Mouse (Mus musculus) duodenum, adult 2 months (tissue): ENCODE measurements around the gene Lancl1. TPM values are rescaled to one million over a fixed set of nuclear protein-coding genes. Genes with fewer than 3 reads are reported as not detected.

Source experiments
- polyA plus RNA-seq: library from polyadenylated mRNA; depleted of rRNA; stranded (reverse); fragments of >200 nt; gene quantifications from 2 replicates; pipeline ENCODE4 v1.2.3, GENCODE M21; 2012; ENCODE audit warnings: low replicate concordance; rRNA removed

Lancl1 gene
- polyA plus RNA-seq, result 9.9 and 21.8 TPM in 2 replicates

GRCm38 (mm10) chr1:67038246-67038987 lies at the start of gene Lancl1:
Gene Lancl1, minus strand, starts transcription at chr1:67038872.

Other genes starting within 250 kb of the Lancl1 start
- gene Kansl1l, start 221.3 kb downstream of the Lancl1 start, polyA plus RNA-seq, result 0.11 and 0.33 TPM in 2 replicates
- 11.0 and 18.6 TPM in 2 replicates for gene Acadl, start 175.6 kb downstream of the Lancl1 start, polyA plus RNA-seq
- not detected in 2 replicates for gene Myl1, start 93.5 kb downstream of the Lancl1 start, polyA plus RNA-seq
- 18.0 and 43.2 TPM in 2 replicates for gene Cps1, start 84.2 kb upstream of the Lancl1 start, polyA plus RNA-seq